8 mouse cellular contexts compared by ENCODE assay signal in genomic region chr6:122801801-122802514, GRCm38 (mm10). TPM values are rescaled to one million over a fixed set of nuclear protein-coding genes. Genes with fewer than 3 reads are reported as not detected.
A peak's percentile ranks its signal among the peaks of the same experiment; 100 is the strongest.
DNase-seq lines count a peak whose midpoint lies in the region; ATAC-seq and TF ChIP-seq lines count a peak whose summit lies in the region.

No protein-coding gene starts in this region.

- WGBS in kidney, adult 2 months: 5% methylated on average over 34 of the region's 34 CpGs
- WGBS in forebrain, embryonic 12.5 days: 2% methylated on average over 34 of the region's 34 CpGs
- WGBS in hindbrain, embryonic 14.5 days: 2% methylated on average over 34 of the region's 34 CpGs
- WGBS in liver, adult 2 months: 10% methylated on average over 34 of the region's 34 CpGs

- no peak for TF ChIP-seq POLR2A in kidney, adult 2 months (IDR thresholded peaks at IDR 0.05; ENCODE audit: low read depth, low read length)
- TF ChIP-seq POLR2A in liver, adult 2 months (IDR thresholded peaks at IDR 0.05; ENCODE audit: extremely low read depth, insufficient read depth, low read length): no peak

- H3K36me3 ChIP-seq in kidney, adult 2 months (ENCODE audit: control insufficient read depth, insufficient read depth, low read length): no peaks in the 10 kb centered on the region
- no peaks in the 10 kb centered on the region for H3K36me3 ChIP-seq in forebrain, embryonic 12.5 days (replicated peaks)
- H3K36me3 ChIP-seq in hindbrain, embryonic 14.5 days (replicated peaks; ENCODE audit: control insufficient read depth, insufficient read depth): no peaks in the 10 kb centered on the region
- no peaks in the 10 kb centered on the region for H3K36me3 ChIP-seq in liver, adult 2 months (ENCODE audit: control insufficient read depth, insufficient read depth, low read length)

- peak overlapping the region; percentile 66 for H3K9ac ChIP-seq in forebrain, embryonic 12.5 days
- H3K9ac ChIP-seq in hindbrain, embryonic 14.5 days: peak overlapping the region; percentile 78
- peak overlapping the region; percentile 62 for H3K9ac ChIP-seq in liver, adult 2 months (ENCODE audit: low read depth, low read length)

- H3K27ac ChIP-seq in kidney, adult 2 months (ENCODE audit: insufficient read depth, low read depth, low read length): no peak overlapping the region
- no peak overlapping the region for H3K27ac ChIP-seq in forebrain, embryonic 12.5 days
- peak overlapping the region; percentile 51 for H3K27ac ChIP-seq in hindbrain, embryonic 14.5 days
- H3K27ac ChIP-seq in liver, adult 2 months (replicated peaks; ENCODE audit: insufficient read depth, low read depth, low read length): no peak overlapping the region

- no peak for TF ChIP-seq CTCF in kidney, adult 2 months (conservative IDR thresholded peaks at IDR 0.05; ENCODE audit: insufficient read depth, insufficient read length, low read depth, low read length)
- TF ChIP-seq CTCF in liver, adult 2 months (IDR thresholded peaks at IDR 0.05; ENCODE audit: low read depth, low read length): no peak

- DNase-seq in kidney, adult 2 months: peak; percentile 20
- no peak for DNase-seq in kidney, adult 9 months
- DNase-seq in c-Kit-positive CD71-positive TER-119-positive erythroid progenitor cells, embryonic 14.5 days (ENCODE audit: low spot score): peak; percentile 68
- peak; percentile 63 for DNase-seq in hindbrain, embryonic 14.5 days (ENCODE audit: low spot score)
- DNase-seq in liver, adult 2 months (ENCODE audit: extremely low read depth, low read depth, low spot score): no peak
- peak; percentile 71 for DNase-seq in neural tube, embryonic 10.5 days (ENCODE audit: extremely low spot score, low spot score)
- peak; percentile 68 for DNase-seq in thymus, postnatal 14 days

- H3K79me2 ChIP-seq in liver, adult 2 months (ENCODE audit: control insufficient read depth, insufficient read depth, low read length): no peaks in the 10 kb centered on the region

- no peaks in the 10 kb centered on the region for H3K9me3 ChIP-seq in forebrain, embryonic 12.5 days
- no peaks in the 10 kb centered on the region for H3K9me3 ChIP-seq in hindbrain, embryonic 14.5 days (ENCODE audit: control insufficient read depth, low read length)

- 0 out of 2 replicates have a peak, but pooled peaks cover 2% of the 10 kb centered on the region for H3K4me1 ChIP-seq in kidney, adult 2 months (ENCODE audit: control insufficient read depth, insufficient read depth, low read length)
- H3K4me1 ChIP-seq in forebrain, embryonic 12.5 days: peaks cover 17% of the 10 kb centered on the region; the same call in 1 of the 2 replicates
- peaks cover 11% of the 10 kb centered on the region; the same call in 1 of the 2 replicates for H3K4me1 ChIP-seq in hindbrain, embryonic 14.5 days (replicated peaks; ENCODE audit: control insufficient read depth, insufficient read depth, low read length)
- H3K4me1 ChIP-seq in liver, adult 2 months (ENCODE audit: control insufficient read depth, insufficient read depth, low read length): peaks cover 4% of the 10 kb centered on the region; the same call in 1 of the 2 replicates

- peak overlapping the region; percentile 94 for H3K4me2 ChIP-seq in forebrain, embryonic 12.5 days
- H3K4me2 ChIP-seq in hindbrain, embryonic 14.5 days (replicated peaks): peak overlapping the region; percentile 79

- ATAC-seq in forebrain, embryonic 12.5 days (ENCODE audit: low FRiP score): peak; percentile 54
- ATAC-seq in hindbrain, embryonic 14.5 days (ENCODE audit: low FRiP score): peak; percentile 78

- peak overlapping the region; percentile 57 for H3K4me3 ChIP-seq in kidney, adult 2 months (ENCODE audit: insufficient read depth, low read depth, low read length)
- H3K4me3 ChIP-seq in forebrain, embryonic 12.5 days (replicated peaks): peak overlapping the region; percentile 54
- peak overlapping the region; percentile 52 for H3K4me3 ChIP-seq in hindbrain, embryonic 14.5 days (replicated peaks; ENCODE audit: low read length)
- peak overlapping the region; percentile 66 for H3K4me3 ChIP-seq in liver, adult 2 months (ENCODE audit: insufficient read depth, low read depth, low read length)

- H3K27me3 ChIP-seq in kidney, adult 2 months (replicated peaks; ENCODE audit: control insufficient read depth, insufficient read depth, low read length): no peaks in the 10 kb centered on the region
- H3K27me3 ChIP-seq in forebrain, embryonic 12.5 days: peaks cover 18% of the 10 kb centered on the region
- peaks cover 17% of the 10 kb centered on the region for H3K27me3 ChIP-seq in hindbrain, embryonic 14.5 days (ENCODE audit: control insufficient read depth, insufficient read depth, low read length)
- peaks cover 6% of the 10 kb centered on the region for H3K27me3 ChIP-seq in liver, adult 2 months (ENCODE audit: control insufficient read depth, insufficient read depth, low read length)

RNA-seq across cellular contexts. Expression of gene Slc2a3, which starts 0.5 kb away (rescaled TPM):
- 1.3 and 2.7 TPM in 2 replicates for polyA plus RNA-seq in kidney, adult 2 months (2012; rRNA removed)
- polyA plus RNA-seq in forebrain, embryonic 12.5 days (2016; fragmentation: Nextera tagmentation; extraction: Ambion mirVana): 17.7 and 24.2 TPM in 2 replicates
- 40.1 and 51.6 TPM in 2 replicates for polyA plus RNA-seq in hindbrain, embryonic 14.5 days (2014; fragmentation: Nextera tagmentation; extraction: Ambion mirVana)
- 0.28 and 0.40 TPM in 2 replicates for total RNA-seq in liver, adult 2 months (2014; rRNA removed)
- polyA plus RNA-seq in liver, adult 2 months (2012; rRNA removed): 0.22 and 0.66 TPM in 2 replicates

RNA-seq across cellular contexts. Expression of gene Foxj2, which starts 17.8 kb away (rescaled TPM):
- 9.7 and 12.7 TPM in 2 replicates for polyA plus RNA-seq in kidney, adult 2 months (2012; rRNA removed)
- 5.7 and 5.8 TPM in 2 replicates for polyA plus RNA-seq in forebrain, embryonic 12.5 days (2016; fragmentation: Nextera tagmentation; extraction: Ambion mirVana)
- 9.5 and 11.0 TPM in 2 replicates for polyA plus RNA-seq in hindbrain, embryonic 14.5 days (2014; fragmentation: Nextera tagmentation; extraction: Ambion mirVana)
- 1.7 and 2.3 TPM in 2 replicates for total RNA-seq in liver, adult 2 months (2014; rRNA removed)
- 3.1 and 3.3 TPM in 2 replicates for polyA plus RNA-seq in liver, adult 2 months (2012; rRNA removed)

RNA-seq across cellular contexts. Expression of gene C3ar1, which starts 54.0 kb away (rescaled TPM):
- 1.6 and 2.1 TPM in 2 replicates for polyA plus RNA-seq in kidney, adult 2 months (2012; rRNA removed)
- polyA plus RNA-seq in forebrain, embryonic 12.5 days (2016; fragmentation: Nextera tagmentation; extraction: Ambion mirVana): 1.2 TPM in 2 replicates
- 1.6 and 1.9 TPM in 2 replicates for polyA plus RNA-seq in hindbrain, embryonic 14.5 days (2014; fragmentation: Nextera tagmentation; extraction: Ambion mirVana)
- total RNA-seq in liver, adult 2 months (2014; rRNA removed): 1.5 and 1.6 TPM in 2 replicates
- polyA plus RNA-seq in liver, adult 2 months (2012; rRNA removed): 0.66 and 0.99 TPM in 2 replicates

Comparison
In these comparisons a context has a peak if more than half of its experiments do, and no peak if none do; other contexts are left out.
1. DNase-seq: peak in kidney, adult 2 months (single experiment), c-Kit-positive CD71-positive TER-119-positive erythroid progenitor cells, embryonic 14.5 days (single experiment), hindbrain, embryonic 14.5 days (single experiment), neural tube, embryonic 10.5 days (single experiment) and thymus, postnatal 14 days (single experiment); none in kidney, adult 9 months (single experiment) and liver, adult 2 months (single experiment).
2. Peak in every context shown above with its lines, with median percentiles within 50 percentile points of each other: H3K4me3 ChIP-seq and H3K9ac ChIP-seq.